Mouse (Mus musculus) v-Abl transformed pro-B cells (cell line): ENCODE results near the gene Tmem208.

ENCODE experiments used
- in situ Hi-C, 2 experiments: fragments of 400-800 bp; cut with MboI; formaldehyde crosslinking; loops; one replicate each; pipeline ENCODE4 v1.15.1; 2025; ENCODE audit not compliant: unreplicated experiment in 2 of 2

Gene Tmem208

GRCm38 (mm10) chr8:105295895-105296573 lies 30.1 kb upstream of the Tmem208 start, which contains the start of gene Exoc3l:
Gene Exoc3l (minus strand): TSS chr8:105296101.
- in situ Hi-C loops, result no loop called here

GRCm38 (mm10) chr8:105297511-105298192 lies 28.5 kb upstream of the Tmem208 start, which contains the start of gene E2f4:
Gene E2f4 (plus strand): TSS chr8:105297663.
- in situ Hi-C loops, result no loop called here

- in situ Hi-C loops, result no loop called here
These were observed 27.6 kb upstream of the Tmem208 start for GRCm38 (mm10) chr8:105298351-105299252.

- in situ Hi-C loops, result no loop called here
These were observed 26.2 kb upstream of the Tmem208 start for GRCm38 (mm10) chr8:105299962-105300361.

GRCm38 (mm10) chr8:105303396-105303795 lies 22.8 kb upstream of the Tmem208 start:
- in situ Hi-C loops, result no loop called here

GRCm38 (mm10) chr8:105303874-105304273 lies 22.3 kb upstream of the Tmem208 start:
- in situ Hi-C loops, result no loop called here

GRCm38 (mm10) chr8:105304325-105305210 lies 21.6 kb upstream of the Tmem208 start:
- in situ Hi-C loops, result no loop called here

- in situ Hi-C loops, result no loop called here
These were observed 20.7 kb upstream of the Tmem208 start, which contains the start of gene Elmo3 for GRCm38 (mm10) chr8:105305211-105306145. Gene Elmo3 (plus strand): TSS chr8:105305601.

- in situ Hi-C loops, result no loop called here
These were observed 19.9 kb upstream of the Tmem208 start for GRCm38 (mm10) chr8:105306146-105306691.

GRCm38 (mm10) chr8:105307670-105308069 lies 18.5 kb upstream of the Tmem208 start:
- in situ Hi-C loops, result no loop called here

GRCm38 (mm10) chr8:105308428-105308827 lies 17.7 kb upstream of the Tmem208 start:
- in situ Hi-C loops, result no loop called here

GRCm38 (mm10) chr8:105309142-105309847 lies 16.9 kb upstream of the Tmem208 start:
- in situ Hi-C loops, result no loop called here

GRCm38 (mm10) chr8:105310118-105310517 lies 16.0 kb upstream of the Tmem208 start:
- in situ Hi-C loops, result no loop called here

- in situ Hi-C loops, result no loop called here
These were observed 14.4 kb upstream of the Tmem208 start for GRCm38 (mm10) chr8:105311718-105312117.

- in situ Hi-C loops, result no loop called here
These were observed 13.2 kb upstream of the Tmem208 start for GRCm38 (mm10) chr8:105312891-105313481.

- in situ Hi-C loops, result no loop called here
These were observed 12.3 kb upstream of the Tmem208 start for GRCm38 (mm10) chr8:105313622-105314402.
